Mouse (Mus musculus) olfactory bulb, adult 2 months (tissue): ENCODE results near the gene Gm17657.
A peak's percentile ranks its signal among the peaks of the same experiment; 100 is the strongest.

Source experiments
- CTCF ChIP-seq: fragments of 200-500 bp; IDR thresholded peaks from 2 replicates; pipeline ENCODE4 v1.5.1; 2012; ENCODE audit warnings: low read depth, mild to moderate bottlenecking, low read length, moderate library complexity; ENCODE audit not compliant: insufficient read depth
- POLR2A ChIP-seq: fragments of 200-500 bp; IDR thresholded peaks from 2 replicates; pipeline ENCODE4 v1.6.1; 2012; ENCODE audit warnings: mild to moderate bottlenecking, low read depth, low read length, moderate library complexity; ENCODE audit not compliant: insufficient read depth

DNA sequence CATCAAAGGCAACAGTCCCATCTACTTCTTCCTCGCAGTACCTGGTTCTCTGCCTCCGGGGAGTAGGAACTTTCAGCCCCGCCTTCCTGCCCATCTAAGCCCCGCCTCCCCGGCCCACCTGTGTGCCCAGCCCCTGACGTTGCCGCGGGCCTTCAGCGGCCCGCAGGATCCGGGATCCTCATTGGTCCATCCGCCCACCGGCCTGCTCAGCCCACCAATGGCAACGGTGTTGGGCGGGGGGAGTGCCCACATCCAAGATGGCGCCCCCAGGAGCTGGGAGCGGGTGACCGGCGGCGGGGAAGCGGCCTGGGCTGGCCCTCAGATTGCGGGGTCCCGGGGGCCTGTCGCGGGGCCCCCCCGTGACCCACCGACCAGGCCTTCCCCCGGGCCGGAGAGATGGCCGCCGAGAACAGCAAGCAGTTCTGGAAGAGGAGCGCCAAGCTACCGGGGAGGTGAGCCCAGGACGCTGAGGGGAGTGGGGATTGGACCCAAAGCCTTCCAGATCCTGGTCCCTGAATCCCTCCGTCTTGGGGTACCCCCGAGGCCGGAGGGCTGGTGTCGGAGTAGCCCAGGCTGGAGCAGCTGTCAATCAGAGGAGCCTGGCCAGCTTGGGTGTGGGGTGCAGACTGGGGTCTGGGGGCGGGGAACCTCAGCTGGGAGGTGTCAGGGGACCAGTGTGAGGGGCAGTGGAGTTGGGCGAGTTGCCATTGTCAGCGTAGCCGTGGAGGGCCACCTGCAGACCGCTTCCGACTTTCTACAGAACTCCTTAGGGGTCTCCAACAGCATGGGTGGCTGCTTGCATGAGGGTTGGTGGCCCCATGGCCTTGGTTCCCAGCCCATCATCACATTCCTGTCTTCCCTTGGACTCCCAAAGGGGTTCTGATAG lies at the start of gene Gm17657, which contains the start of gene Tbc1d22b:
- TF ChIP-seq POLR2A (peak; percentile 79; the same call in 1 of the 2 replicates), CTCF (no peak)
